Mouse (Mus musculus) midbrain, embryonic 13.5 days (tissue): ENCODE measurements at regions not wholly inside any gene's neighbourhood (a gene's known extent, or its start where the extent isn't known, plus 50 kb on each side); places are given as distances from the start of the nearest gene placed in this dataset.

ENCODE experiments used
- ATAC-seq: fragments of 200-750 bp; cut with Nextera tagmentation; 2 replicates; pipeline ENCODE4 v1.8.0; 2017; ENCODE audit warnings: mild to moderate bottlenecking, moderate TSS enrichment, moderate library complexity
- H3K27ac ChIP-seq: fragments of 300-500 bp; sonication (generic); 2 replicates; pipeline ENCODE4 v1.5.1; 2015; ENCODE audit warnings: inconsistent platforms, mild to moderate bottlenecking, moderate library complexity
- H3K27me3 ChIP-seq: fragments of 300-500 bp; sonication (generic); 2 replicates; pipeline ENCODE4 v1.6.1; 2015; ENCODE audit warnings: mild to moderate bottlenecking, inconsistent platforms
- H3K36me3 ChIP-seq: fragments of 300-500 bp; sonication (generic); 2 replicates; pipeline ENCODE4 v1.6.1; 2015; ENCODE audit warnings: mild to moderate bottlenecking, inconsistent platforms
- H3K4me1 ChIP-seq: fragments of 300-500 bp; sonication (generic); replicated peaks from 2 replicates; pipeline ENCODE4 v1.6.1; 2015; ENCODE audit warnings: inconsistent platforms
- H3K4me2 ChIP-seq: fragments of 300-500 bp; sonication (generic); replicated peaks from 2 replicates; pipeline ENCODE4 v1.6.1; 2015; ENCODE audit warnings: moderate library complexity, mild to moderate bottlenecking, inconsistent platforms
- H3K4me3 ChIP-seq: fragments of 300-500 bp; sonication (generic); replicated peaks from 2 replicates; pipeline ENCODE4 v1.5.1; 2015; ENCODE audit warnings: mild to moderate bottlenecking, inconsistent platforms
- H3K9ac ChIP-seq: fragments of 300-500 bp; sonication (generic); replicated peaks from 2 replicates; pipeline ENCODE4 v1.6.1; 2015; ENCODE audit warnings: mild to moderate bottlenecking, inconsistent platforms
- H3K9me3 ChIP-seq: fragments of 300-500 bp; sonication (generic); 2 replicates; pipeline ENCODE4 v1.6.1; 2016; ENCODE audit warnings: mild to moderate bottlenecking, inconsistent platforms
- WGBS: fragments of 180-500 bp; shearing (Covaris S2); methylation state at CpG from one replicate; pipeline ENCODE4 v1.1.7; 2015; 5-methylcytosine and 5-hydroxymethylcytosine counted together

DNA sequence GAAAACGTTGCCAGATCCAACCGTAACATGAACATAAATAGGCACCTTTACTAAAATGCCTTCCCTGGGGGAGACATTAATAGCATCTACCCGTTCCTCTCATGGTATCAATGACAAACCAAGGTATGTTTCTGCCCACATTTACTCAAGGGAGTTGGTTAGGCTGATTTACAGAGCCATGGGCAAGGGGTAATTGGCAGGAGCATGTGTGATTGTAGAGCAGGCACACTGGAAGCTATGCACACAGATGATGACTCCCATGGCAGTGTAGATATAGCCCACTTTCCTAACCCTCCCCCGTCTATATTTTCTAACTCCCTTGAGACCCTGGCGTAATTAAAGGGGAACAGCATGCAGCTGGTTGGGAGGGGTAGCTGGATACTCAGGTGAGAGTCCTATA, 183.6 kb upstream of the Mki67 start:
- WGBS = 90% methylated on average over 5 of the region's 5 CpGs

DNA sequence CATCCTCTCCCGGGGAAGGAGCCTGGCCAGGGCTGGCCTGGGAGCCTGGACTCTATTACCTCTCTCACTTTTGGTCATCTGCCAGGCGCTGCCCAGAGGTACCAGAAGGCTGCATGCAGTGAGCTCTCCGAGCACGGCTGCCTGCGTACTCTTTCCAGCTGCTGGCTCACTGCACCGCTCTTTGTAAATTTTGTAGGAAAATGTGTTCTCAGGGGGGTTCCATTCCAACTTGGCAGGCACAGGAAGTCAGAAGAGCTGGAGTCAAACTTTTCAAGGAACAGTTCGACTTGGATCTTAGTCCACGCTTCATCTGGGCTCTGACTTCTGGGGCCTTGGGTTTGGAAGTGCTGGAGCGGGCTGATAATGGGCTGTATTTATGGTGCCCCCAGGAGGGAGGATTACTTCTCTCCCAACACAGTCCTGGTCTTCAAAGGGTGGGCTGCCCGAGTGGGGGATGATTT, 184.7 kb upstream of the Mki67 start:
- Histone ChIP-seq H3K27ac (no peak overlapping the region), H3K4me3 (no peak overlapping the region), H3K9ac (no peak overlapping the region), H3K27me3 (no peaks in the 10 kb centered on the region), H3K36me3 (no peaks in the 10 kb centered on the region), H3K4me1 (no peaks in the 10 kb centered on the region), H3K4me2 (no peak overlapping the region), H3K9me3 (no peaks in the 10 kb centered on the region)
- WGBS = 55% methylated on average over 10 of the region's 10 CpGs
- ATAC-seq = no peak

More for the DNA sequence above, 183.6 kb upstream of the Mki67 start:
- Histone ChIP-seq H3K27ac (no peak overlapping the region), H3K4me2 (no peak overlapping the region), H3K9ac (no peak overlapping the region), H3K27me3 (no peaks in the 10 kb centered on the region), H3K4me3 (no peak overlapping the region), H3K4me1 (no peaks in the 10 kb centered on the region), H3K36me3 (no peaks in the 10 kb centered on the region), H3K9me3 (no peaks in the 10 kb centered on the region)
- ATAC-seq = no peak

DNA sequence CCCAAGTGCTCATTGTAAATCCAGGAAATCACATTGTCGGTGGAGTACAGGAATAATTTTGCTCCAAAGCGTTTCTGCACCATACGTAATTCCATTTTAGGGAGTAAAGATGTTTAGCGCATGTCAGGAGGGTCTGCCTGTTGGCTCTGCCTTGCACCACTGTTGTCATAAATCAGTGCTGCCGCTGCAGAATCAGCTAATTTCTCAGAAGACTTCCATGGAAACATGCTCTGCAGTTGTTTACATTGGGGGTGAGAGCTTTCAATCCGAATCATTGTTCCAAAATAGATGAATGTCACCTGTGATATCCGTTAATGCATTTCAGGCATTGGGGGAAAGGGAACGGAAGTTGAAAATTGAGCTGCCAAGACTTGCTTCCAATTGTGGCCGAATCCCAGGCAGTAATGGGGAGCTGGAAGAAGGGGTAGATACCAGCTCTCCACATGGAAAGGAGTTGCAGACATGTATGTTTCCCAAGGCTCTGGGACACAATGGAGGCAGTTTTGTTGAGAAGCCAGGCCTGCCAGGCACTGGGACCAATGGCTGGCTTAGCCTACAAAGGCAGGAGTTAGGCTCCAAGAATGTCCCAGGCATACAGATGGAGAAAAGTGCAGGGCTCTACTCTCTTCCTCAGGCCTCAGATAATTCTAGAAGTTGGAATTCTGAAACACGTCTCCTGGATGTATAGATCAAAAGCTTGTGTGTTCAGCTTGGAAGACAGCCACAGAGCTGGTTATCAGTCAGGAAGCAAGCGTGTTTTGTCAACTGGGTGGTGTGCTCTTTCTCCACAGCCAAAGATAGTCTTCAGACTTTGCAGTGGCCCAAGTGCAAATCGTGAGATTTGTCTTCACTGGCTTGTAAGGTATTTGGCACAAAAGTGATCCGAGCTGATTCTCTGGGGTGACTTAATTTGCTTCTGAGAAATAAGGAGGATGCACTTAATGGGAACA, 186.2 kb upstream of the Mki67 start:
- no peak overlapping the region for H3K4me3 ChIP-seq
- ATAC-seq = no peak
- no peak overlapping the region for H3K27ac ChIP-seq
- WGBS = 91% methylated on average over 13 of the region's 13 CpGs
- H3K4me1 ChIP-seq = no peaks in the 10 kb centered on the region
- no peaks in the 10 kb centered on the region for H3K27me3 ChIP-seq
- no peaks in the 10 kb centered on the region for H3K9me3 ChIP-seq
- H3K9ac ChIP-seq = no peak overlapping the region
- no peak overlapping the region for H3K4me2 ChIP-seq
- H3K36me3 ChIP-seq = no peaks in the 10 kb centered on the region

DNA sequence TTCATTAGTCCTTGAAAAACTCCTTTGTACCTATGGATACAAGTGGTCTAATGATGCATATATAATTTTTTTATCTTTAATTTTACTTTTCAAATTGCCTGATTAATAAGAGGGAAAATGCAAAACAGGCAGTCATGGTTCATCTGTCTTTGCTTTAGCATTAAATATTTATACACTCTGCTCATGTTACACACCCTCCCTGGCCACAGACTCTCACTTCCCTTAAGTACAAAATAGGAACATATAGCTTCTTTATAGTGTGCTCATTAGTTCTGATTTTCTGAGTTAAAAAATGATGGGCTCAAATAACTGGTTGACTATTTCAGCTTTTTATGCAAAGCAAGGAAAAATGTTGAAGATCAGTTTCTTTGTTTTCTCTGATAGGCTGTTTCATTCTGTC, 195.2 kb upstream of the Mki67 start:
- no peaks in the 10 kb centered on the region for H3K4me1 ChIP-seq
- ATAC-seq = no peak
- no peaks in the 10 kb centered on the region for H3K27me3 ChIP-seq
- no peak overlapping the region for H3K27ac ChIP-seq
- H3K9ac ChIP-seq = no peak overlapping the region
- H3K4me3 ChIP-seq = no peak overlapping the region
- H3K4me2 ChIP-seq = no peak overlapping the region
- no peaks in the 10 kb centered on the region for H3K36me3 ChIP-seq
- no peaks in the 10 kb centered on the region for H3K9me3 ChIP-seq

DNA sequence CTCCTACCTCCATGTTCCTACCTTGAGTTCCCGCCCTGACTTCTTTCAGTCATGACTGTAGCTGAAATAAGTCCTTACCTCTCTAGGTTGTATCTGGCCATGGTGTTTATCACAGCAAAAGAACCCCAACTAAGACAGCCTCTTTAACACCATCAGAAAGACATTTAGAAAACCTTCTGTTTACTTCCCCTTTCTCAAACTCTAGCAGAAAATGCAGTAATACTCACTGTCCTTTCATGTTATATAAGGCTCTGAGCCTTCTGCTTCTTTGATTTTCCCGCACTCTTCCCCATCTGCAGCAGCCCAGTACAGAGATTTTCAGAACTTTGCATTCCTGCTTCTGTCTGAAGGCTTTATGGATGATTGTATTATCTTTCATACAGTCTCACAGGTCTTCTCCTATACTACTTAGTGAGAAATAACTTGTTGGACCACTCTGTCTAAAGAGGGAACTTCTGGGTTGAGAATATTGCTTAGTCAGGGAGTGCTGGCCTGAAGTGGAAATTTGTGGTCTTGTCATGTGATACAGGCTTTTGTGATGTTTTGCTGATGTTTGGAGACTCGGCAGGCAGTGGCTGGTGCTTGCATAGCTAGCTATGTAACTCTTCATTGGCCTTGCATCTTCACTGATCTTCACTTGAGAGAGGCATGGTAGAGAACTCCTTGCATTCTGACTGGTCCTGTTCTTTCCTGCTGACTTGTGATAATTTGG, 197.9 kb upstream of the Mki67 start:
- Histone ChIP-seq H3K4me1 (no peaks in the 10 kb centered on the region), H3K4me2 (no peak overlapping the region), H3K9me3 (no peaks in the 10 kb centered on the region), H3K9ac (no peak overlapping the region), H3K36me3 (no peaks in the 10 kb centered on the region), H3K27me3 (no peaks in the 10 kb centered on the region), H3K4me3 (no peak overlapping the region), H3K27ac (no peak overlapping the region)
- 83% methylated on average over 3 of the region's 3 CpGs for WGBS
- ATAC-seq = no peak

DNA sequence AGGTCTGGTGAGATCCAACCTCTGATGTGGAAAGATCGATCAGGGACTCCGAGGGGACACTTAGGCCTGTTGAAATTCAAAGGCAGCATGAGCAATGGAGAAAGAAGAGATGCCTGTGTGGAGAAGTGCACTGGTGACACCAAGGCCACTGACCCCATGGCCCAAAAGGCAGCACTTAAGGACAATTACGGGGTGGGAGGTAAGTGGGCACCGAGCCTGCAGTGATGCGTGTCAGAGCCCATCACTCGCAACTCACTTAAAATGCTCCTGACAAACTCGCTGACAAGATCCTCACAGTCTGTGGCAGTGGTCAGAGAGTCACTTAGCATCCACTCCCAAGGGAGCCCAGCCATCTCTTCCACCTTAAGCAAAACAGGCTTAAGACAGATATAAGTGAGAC, 207.7 kb upstream of the Mki67 start:
- no peaks in the 10 kb centered on the region for H3K4me1 ChIP-seq
- no peak overlapping the region for H3K27ac ChIP-seq
- H3K9ac ChIP-seq = no peak overlapping the region
- H3K27me3 ChIP-seq = no peaks in the 10 kb centered on the region
- WGBS = 81% methylated on average over 7 of the region's 7 CpGs
- ATAC-seq = no peak
- H3K4me2 ChIP-seq = no peak overlapping the region
- H3K36me3 ChIP-seq = no peaks in the 10 kb centered on the region
- no peak overlapping the region for H3K4me3 ChIP-seq
- no peaks in the 10 kb centered on the region for H3K9me3 ChIP-seq

DNA sequence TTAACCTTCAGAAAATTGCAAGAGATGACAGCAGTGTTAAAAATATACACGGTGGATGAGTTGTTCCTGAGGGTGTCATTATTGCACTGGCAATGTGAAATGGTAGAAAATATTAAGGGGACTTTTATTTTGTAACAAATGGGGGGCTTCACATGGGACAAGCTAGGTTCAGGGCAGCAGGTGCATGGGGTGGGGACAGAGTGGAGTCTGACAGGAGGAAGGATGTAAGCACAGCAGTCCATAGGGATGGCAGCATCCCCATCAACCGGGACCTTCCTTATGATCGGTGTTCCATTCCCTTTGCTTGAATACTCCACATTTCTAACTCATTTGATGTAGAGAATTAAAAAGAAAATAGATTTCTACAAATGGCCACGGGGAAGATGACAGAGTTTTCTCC, 208.5 kb upstream of the Mki67 start:
- 83% methylated on average over 4 of the region's 4 CpGs for WGBS
- Histone ChIP-seq H3K27me3 (no peaks in the 10 kb centered on the region), H3K9me3 (no peaks in the 10 kb centered on the region), H3K4me2 (no peak overlapping the region), H3K4me1 (no peaks in the 10 kb centered on the region), H3K4me3 (no peak overlapping the region), H3K9ac (no peak overlapping the region), H3K27ac (no peak overlapping the region), H3K36me3 (no peaks in the 10 kb centered on the region)
- ATAC-seq = no peak

DNA sequence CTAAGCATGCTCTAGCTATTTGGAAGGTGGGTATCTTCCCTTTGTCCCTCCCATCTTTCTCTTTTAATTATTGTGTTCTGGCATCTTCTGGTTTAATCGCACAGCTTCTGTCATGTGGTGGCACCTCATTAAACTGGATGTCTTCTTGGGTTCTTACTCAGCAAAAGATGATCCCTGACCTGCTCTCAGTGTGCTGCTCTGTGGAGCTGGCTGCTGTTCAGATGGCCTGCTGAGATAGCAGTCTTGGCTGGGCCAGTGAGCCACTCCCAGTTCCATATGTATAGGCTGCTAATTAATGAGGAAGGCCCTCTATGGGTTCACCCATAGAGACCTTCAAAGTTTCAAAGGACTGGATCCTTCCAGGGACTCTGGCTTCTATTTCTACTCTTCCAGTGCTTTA, 213.9 kb upstream of the Mki67 start:
- Histone ChIP-seq H3K9ac (no peak overlapping the region), H3K4me2 (no peak overlapping the region), H3K27ac (no peak overlapping the region), H3K4me1 (no peaks in the 10 kb centered on the region), H3K27me3 (no peaks in the 10 kb centered on the region), H3K4me3 (no peak overlapping the region), H3K9me3 (no peaks in the 10 kb centered on the region), H3K36me3 (no peaks in the 10 kb centered on the region)
- 89% methylated on average over 1 of the region's 1 CpGs for WGBS
- ATAC-seq = no peak

DNA sequence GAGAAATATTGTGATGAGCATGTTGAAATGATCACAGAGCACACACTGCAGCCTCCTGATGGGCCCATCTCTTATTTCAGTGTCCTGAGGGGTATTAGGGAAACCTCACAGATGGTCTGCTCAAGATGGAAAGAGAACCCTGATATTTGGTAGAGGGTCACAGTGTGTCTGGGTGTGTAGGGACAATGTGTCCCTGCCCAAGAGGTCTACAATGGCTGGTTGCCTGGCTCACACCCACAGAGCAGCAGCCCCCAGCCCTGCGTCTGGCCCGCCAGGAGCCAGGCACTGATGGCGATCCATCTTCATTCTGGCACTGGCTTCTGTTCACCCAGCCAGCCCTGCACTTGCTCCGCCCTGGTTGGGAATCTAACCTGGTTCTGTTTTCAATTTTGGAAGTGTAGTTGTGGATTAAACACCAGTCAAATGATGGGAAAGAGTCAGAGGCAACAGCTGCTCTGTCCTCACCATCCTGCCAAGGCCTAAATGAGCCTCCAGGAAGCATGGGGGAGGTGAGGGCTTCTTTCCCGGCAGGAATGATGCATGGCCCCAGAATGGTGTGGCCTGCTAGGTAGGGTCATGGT, 216.5 kb upstream of the Mki67 start:
- no peak for ATAC-seq
- Histone ChIP-seq H3K4me1 (no peaks in the 10 kb centered on the region), H3K4me2 (no peak overlapping the region), H3K27me3 (no peaks in the 10 kb centered on the region), H3K9me3 (no peaks in the 10 kb centered on the region), H3K27ac (no peak overlapping the region), H3K4me3 (no peak overlapping the region), H3K9ac (no peak overlapping the region), H3K36me3 (no peaks in the 10 kb centered on the region)
- 88% methylated on average over 5 of the region's 5 CpGs for WGBS

DNA sequence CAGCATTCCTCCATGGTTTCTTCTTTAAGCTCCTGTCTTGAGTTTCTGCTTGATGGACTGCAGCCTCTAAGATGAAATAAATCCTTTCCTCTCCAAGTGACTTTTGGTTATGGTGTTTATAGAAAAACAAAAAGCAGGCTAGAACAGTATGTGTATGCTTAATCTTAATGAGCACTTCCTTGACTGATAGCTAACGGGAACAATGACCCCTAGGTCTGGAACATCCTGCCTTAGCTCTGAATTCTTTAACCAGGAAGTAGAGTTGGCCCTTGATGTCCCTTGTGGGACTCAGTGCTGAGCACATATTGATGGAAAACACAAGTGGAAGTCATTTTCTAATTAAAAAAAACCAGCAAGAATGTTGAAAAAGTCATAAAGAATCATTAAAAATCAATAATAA, 219.0 kb upstream of the Mki67 start:
- Histone ChIP-seq H3K4me1 (no peaks in the 10 kb centered on the region), H3K9me3 (no peaks in the 10 kb centered on the region), H3K9ac (no peak overlapping the region), H3K4me2 (no peak overlapping the region), H3K36me3 (no peaks in the 10 kb centered on the region), H3K27ac (no peak overlapping the region), H3K4me3 (no peak overlapping the region), H3K27me3 (no peaks in the 10 kb centered on the region)
- 65% methylated on average over 1 of the region's 1 CpGs for WGBS
- no peak for ATAC-seq

DNA sequence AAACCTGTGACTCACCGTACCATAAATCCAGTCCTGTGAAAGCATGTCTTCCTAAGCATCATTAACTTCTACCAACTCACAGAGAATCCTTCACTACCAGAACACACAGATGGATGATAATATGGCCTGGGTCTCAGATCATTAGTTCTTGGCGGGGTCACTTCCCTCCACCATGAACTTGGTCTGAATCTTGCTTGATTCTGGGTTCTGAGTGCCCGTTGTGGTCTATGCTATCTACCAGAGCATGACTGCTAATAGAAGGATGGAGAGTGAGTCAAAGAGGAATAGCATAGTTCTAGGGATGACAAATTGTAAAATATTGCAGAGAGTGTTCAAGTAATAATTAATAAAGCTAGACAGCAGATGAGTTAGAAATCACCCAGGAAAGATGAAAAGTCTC, 221.3 kb upstream of the Mki67 start:
- H3K36me3 ChIP-seq = no peaks in the 10 kb centered on the region
- no peaks in the 10 kb centered on the region for H3K4me1 ChIP-seq
- no peak overlapping the region for H3K4me2 ChIP-seq
- H3K27ac ChIP-seq = no peak overlapping the region
- H3K27me3 ChIP-seq = no peaks in the 10 kb centered on the region
- 94% methylated on average over 3 of the region's 3 CpGs for WGBS
- H3K9me3 ChIP-seq = no peaks in the 10 kb centered on the region
- H3K4me3 ChIP-seq = no peak overlapping the region
- ATAC-seq = no peak
- H3K9ac ChIP-seq = no peak overlapping the region

DNA sequence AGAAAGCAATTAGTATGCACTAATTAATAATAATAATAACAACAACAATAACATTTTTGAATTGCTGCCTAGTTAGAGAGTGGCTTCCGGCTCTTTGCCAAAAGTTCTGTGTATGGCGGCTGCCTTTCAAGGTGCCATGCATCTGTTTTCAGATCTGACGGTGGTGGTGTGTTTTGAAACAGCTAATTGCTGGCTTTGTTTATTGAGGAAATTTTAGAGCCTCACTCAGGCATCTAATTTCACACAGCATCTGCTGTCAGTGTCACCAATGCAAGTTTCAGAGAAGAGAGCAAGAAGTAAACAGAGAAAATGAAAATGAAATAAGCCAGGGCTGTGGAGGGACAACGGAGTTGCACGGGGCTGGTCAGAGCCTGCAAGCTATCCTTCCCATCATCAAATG, 223.2 kb upstream of the Mki67 start:
- Histone ChIP-seq H3K4me1 (no peaks in the 10 kb centered on the region), H3K4me3 (no peak overlapping the region), H3K36me3 (no peaks in the 10 kb centered on the region), H3K9me3 (no peaks in the 10 kb centered on the region), H3K9ac (no peak overlapping the region), H3K4me2 (no peak overlapping the region), H3K27ac (no peak overlapping the region), H3K27me3 (no peaks in the 10 kb centered on the region)
- no peak for ATAC-seq
- 88% methylated on average over 5 of the region's 5 CpGs for WGBS
